Mouse (Mus musculus) adrenal gland (tissue): ENCODE measurements around the gene Ybx2.

Experiments
- intact Hi-C: fragments of 180-260 bp; cut with DNase I; formaldehyde crosslinking; loops from one replicate; pipeline ENCODE4 v1.15.1; 2025
- long read RNA-seq, 2 experiments: library from polyadenylated mRNA; unstranded; transcript quantifications; one replicate each; pipeline ENCODE4 v2.0.0; 2020; ENCODE audit warnings: borderline replicate concordance in 1 of 2; ENCODE audit not compliant: insufficient replicate concordance in 1 of 2

The Ybx2 gene
- long read RNA-seq, experiment 1, result 0 reads
- long read RNA-seq, experiment 2, result 0 reads

GRCm38 (mm10) chr11:69935137-69935879 lies at the start of gene Ybx2:
TSS of gene Ybx2 (plus strand) at chr11:69935796.
- intact Hi-C loops, result loop anchor here (10.0 kb wide), 1 partner anchor 279 kb away; the partner anchor contains the start of gene Slc16a11

- intact Hi-C loops, result no loop called here
Observed at GRCm38 (mm10) chr11:69886907-69887635, 48.5 kb upstream of the Ybx2 start.

- intact Hi-C loops, result no loop called here
Observed at GRCm38 (mm10) chr11:69891482-69891881, 44.1 kb upstream of the Ybx2 start.

- intact Hi-C loops, result no loop called here
Observed at GRCm38 (mm10) chr11:69894671-69895070, 40.9 kb upstream of the Ybx2 start.

- intact Hi-C loops, result no loop called here
Observed at GRCm38 (mm10) chr11:69895291-69895690, 40.3 kb upstream of the Ybx2 start, which contains the start of gene Acap1. TSS of gene Acap1 (minus strand) at chr11:69895539.

- intact Hi-C loops, result no loop called here
Observed at GRCm38 (mm10) chr11:69899870-69900269, 35.7 kb upstream of the Ybx2 start.

GRCm38 (mm10) chr11:69900471-69901405 lies 34.9 kb upstream of the Ybx2 start, which contains the start of the genes 2810408A11Rik and Neurl4:
TSS of gene 2810408A11Rik (minus strand) at chr11:69900987.
TSS of gene Neurl4 (plus strand) at chr11:69901072.
- intact Hi-C loops, result no loop called here

- intact Hi-C loops, result no loop called here
Observed at GRCm38 (mm10) chr11:69901406-69901846, 34.2 kb upstream of the Ybx2 start.

- intact Hi-C loops, result no loop called here
Observed at GRCm38 (mm10) chr11:69901993-69902392, 33.6 kb upstream of the Ybx2 start.

- intact Hi-C loops, result no loop called here
Observed at GRCm38 (mm10) chr11:69902972-69903371, 32.6 kb upstream of the Ybx2 start.

- intact Hi-C loops, result no loop called here
Observed at GRCm38 (mm10) chr11:69904311-69904710, 31.3 kb upstream of the Ybx2 start.

- intact Hi-C loops, result no loop called here
Observed at GRCm38 (mm10) chr11:69908645-69909044, 27.0 kb upstream of the Ybx2 start.

- intact Hi-C loops, result no loop called here
Observed at GRCm38 (mm10) chr11:69909174-69909573, 26.4 kb upstream of the Ybx2 start.

GRCm38 (mm10) chr11:69910177-69910576 lies 25.4 kb upstream of the Ybx2 start:
- intact Hi-C loops, result no loop called here

- intact Hi-C loops, result no loop called here
Observed at GRCm38 (mm10) chr11:69910781-69911560, 24.6 kb upstream of the Ybx2 start.

- intact Hi-C loops, result no loop called here
Observed at GRCm38 (mm10) chr11:69911701-69912100, 23.9 kb upstream of the Ybx2 start.

GRCm38 (mm10) chr11:69912716-69913530 lies 22.7 kb upstream of the Ybx2 start:
- intact Hi-C loops, result no loop called here

- intact Hi-C loops, result no loop called here
Observed at GRCm38 (mm10) chr11:69913554-69914371, 21.8 kb upstream of the Ybx2 start, which contains the start of gene Gps2. TSS of gene Gps2 (plus strand) at chr11:69913888.
